Mouse (Mus musculus) right cerebral cortex, postnatal 25 days (tissue): ENCODE measurements at regions not wholly inside any gene's neighbourhood (a gene's known extent, or its start where the extent isn't known, plus 50 kb on each side); places are given as distances from the start of the nearest gene placed in this dataset.

Experiments used
- DNase-seq: peaks from one replicate; pipeline ENCODE4 v3.0.0; 2022

GRCm38 (mm10) chr4:149844971-149845370 lies 70.9 kb upstream of the Slc25a33 start:
- DNase-seq = no peak

GRCm38 (mm10) chr4:149843736-149844135 lies 69.7 kb upstream of the Slc25a33 start:
- no peak for DNase-seq

GRCm38 (mm10) chr4:149842906-149843305 lies 68.8 kb upstream of the Slc25a33 start:
- no peak for DNase-seq

GRCm38 (mm10) chr4:149841856-149842255 lies 67.8 kb upstream of the Slc25a33 start:
- no peak for DNase-seq

- peak; percentile 84 for DNase-seq
Observed at GRCm38 (mm10) chr4:149840511-149841292, 66.6 kb upstream of the Slc25a33 start.

GRCm38 (mm10) chr4:149838682-149839081 lies 64.6 kb upstream of the Slc25a33 start:
- no peak for DNase-seq

GRCm38 (mm10) chr4:149834646-149835156 lies 60.6 kb upstream of the Slc25a33 start:
- no peak for DNase-seq

- DNase-seq = no peak
Observed at GRCm38 (mm10) chr4:149832446-149833101, 58.5 kb upstream of the Slc25a33 start.

GRCm38 (mm10) chr4:149830551-149831192 lies 56.6 kb upstream of the Slc25a33 start:
- DNase-seq = no peak

- DNase-seq = no peak
Observed at GRCm38 (mm10) chr4:149829964-149830363, 55.9 kb upstream of the Slc25a33 start.

GRCm38 (mm10) chr4:149827784-149828183 lies 53.7 kb upstream of the Slc25a33 start:
- DNase-seq = no peak
